16 mouse cellular contexts compared by ENCODE assay signal in genomic region chr2:21214322-21214721, GRCm38 (mm10). TPM values are rescaled to one million over a fixed set of nuclear protein-coding genes. Genes with fewer than 3 reads are reported as not detected.
DNase-seq lines count a peak whose midpoint lies in the region; ATAC-seq and TF ChIP-seq lines count a peak whose summit lies in the region.
"Had no signal": no experiment of that assay in that cellular context is flagged by ENCODE, and none has a peak within 500 bp of the region (broad histone marks: within the 10 kb centered on the region; RNA-seq: fewer than 3 reads in every experiment).

No protein-coding gene starts in this region.

- peak; percentile 70 for TF ChIP-seq CTCF in intestine, postnatal 0 days (IDR thresholded peaks at IDR 0.05; ENCODE audit: low read depth)
- peak; percentile 54 for TF ChIP-seq CTCF in lung, postnatal 0 days (IDR thresholded peaks at IDR 0.05)
- peak; percentile 69 for TF ChIP-seq CTCF in stomach, postnatal 0 days (IDR thresholded peaks at IDR 0.05; ENCODE audit: low read depth)

- no peak for ATAC-seq in intestine, postnatal 0 days
- no peak for ATAC-seq in intestine, embryonic 16.5 days
- no peak for ATAC-seq in lung, postnatal 0 days
- ATAC-seq in stomach, postnatal 0 days (ENCODE audit: low FRiP score, low TSS enrichment) = no peak
- ATAC-seq: activated CD4-positive, CD25-positive, alpha-beta regulatory T cell, adult 4 months had no signal

- no peaks in the 10 kb centered on the region for H3K4me1 ChIP-seq in intestine, postnatal 0 days (replicated peaks; ENCODE audit: control insufficient read depth, insufficient read depth, low read length)
- H3K4me1 ChIP-seq in intestine, embryonic 16.5 days (ENCODE audit: control insufficient read depth, insufficient read depth, low read length) = no peaks in the 10 kb centered on the region
- no peaks in the 10 kb centered on the region for H3K4me1 ChIP-seq in lung, postnatal 0 days (ENCODE audit: insufficient read depth, low read depth, low read length)
- no peaks in the 10 kb centered on the region for H3K4me1 ChIP-seq in stomach, postnatal 0 days (replicated peaks; ENCODE audit: control insufficient read depth, insufficient read depth)
- H3K4me1 ChIP-seq: heart, embryonic 12.5 days; hindbrain, embryonic 12.5 days; midbrain, embryonic 12.5 days; neural tube, embryonic 13.5 days had no signal

- H3K4me3 ChIP-seq in intestine, postnatal 0 days (ENCODE audit: low read depth, low read length) = no peak overlapping the region
- no peak overlapping the region for H3K4me3 ChIP-seq in intestine, embryonic 16.5 days (ENCODE audit: low read length)
- no peak overlapping the region for H3K4me3 ChIP-seq in lung, postnatal 0 days (ENCODE audit: low read depth, low read length)
- H3K4me3 ChIP-seq in stomach, postnatal 0 days (ENCODE audit: low read depth, low read length) = no peak overlapping the region
- H3K4me3 ChIP-seq: heart, embryonic 12.5 days; hindbrain, embryonic 12.5 days; midbrain, embryonic 12.5 days; neural tube, embryonic 13.5 days had no signal

- DNase-seq in cerebellum, postnatal 10 days = peak; percentile 42 to 59
- DNase-seq in cerebellum, postnatal 4 days (ENCODE audit: low spot score in 2 of 2) = no peak
- no peak for DNase-seq in lung, postnatal 0 days (ENCODE audit: low spot score)
- no peak for DNase-seq in lung, postnatal 4 days
- DNase-seq in stomach, postnatal 0 days (ENCODE audit: low spot score) = no peak
- no peak for DNase-seq in thymus, postnatal 36 days
- DNase-seq: kidney, adult 18-20 months; left cerebral cortex, postnatal 4 days; retina, postnatal 1 day had no signal

- TF ChIP-seq EP300 in lung, postnatal 0 days (IDR thresholded peaks at IDR 0.05) = no peak
- no peak for TF ChIP-seq EP300 in stomach, postnatal 0 days (optimal IDR thresholded peaks at IDR 0.05)

- no peak overlapping the region for H3K4me2 ChIP-seq in intestine, postnatal 0 days (replicated peaks; ENCODE audit: low read depth)
- no peak overlapping the region for H3K4me2 ChIP-seq in intestine, embryonic 16.5 days (ENCODE audit: low read depth, low read length)
- H3K4me2 ChIP-seq in lung, postnatal 0 days (replicated peaks; ENCODE audit: low read depth, low read length) = no peak overlapping the region
- no peak overlapping the region for H3K4me2 ChIP-seq in stomach, postnatal 0 days (replicated peaks; ENCODE audit: low read depth)
- H3K4me2 ChIP-seq: heart, embryonic 12.5 days; hindbrain, embryonic 12.5 days; midbrain, embryonic 12.5 days; neural tube, embryonic 13.5 days had no signal

- no peaks in the 10 kb centered on the region for H3K27me3 ChIP-seq in intestine, postnatal 0 days (replicated peaks; ENCODE audit: control insufficient read depth, insufficient read depth, low read length)
- no peaks in the 10 kb centered on the region for H3K27me3 ChIP-seq in intestine, embryonic 16.5 days (replicated peaks; ENCODE audit: control insufficient read depth, insufficient read depth, low read length)
- no peaks in the 10 kb centered on the region for H3K27me3 ChIP-seq in lung, postnatal 0 days (replicated peaks; ENCODE audit: insufficient read depth, low read length)
- H3K27me3 ChIP-seq in stomach, postnatal 0 days (ENCODE audit: control insufficient read depth, insufficient read depth, low read length) = no peaks in the 10 kb centered on the region; the same call in 1 of the 2 replicates
- H3K27me3 ChIP-seq: hindbrain, embryonic 12.5 days; midbrain, embryonic 12.5 days; neural tube, embryonic 13.5 days had no signal

- H3K27ac ChIP-seq in intestine, postnatal 0 days (ENCODE audit: low read depth, low read length) = no peak overlapping the region
- no peak overlapping the region for H3K27ac ChIP-seq in intestine, embryonic 16.5 days (ENCODE audit: low read length)
- no peak overlapping the region for H3K27ac ChIP-seq in lung, postnatal 0 days (ENCODE audit: low read length)
- H3K27ac ChIP-seq in stomach, postnatal 0 days (replicated peaks) = no peak overlapping the region
- H3K27ac ChIP-seq: hindbrain, embryonic 12.5 days; midbrain, embryonic 12.5 days; neural tube, embryonic 13.5 days had no signal

- no peaks in the 10 kb centered on the region for H3K9me3 ChIP-seq in intestine, postnatal 0 days (ENCODE audit: control insufficient read depth)
- H3K9me3 ChIP-seq in intestine, embryonic 16.5 days (ENCODE audit: control insufficient read depth, low read length) = no peaks in the 10 kb centered on the region
- H3K9me3 ChIP-seq in lung, postnatal 0 days (ENCODE audit: low read length) = no peaks in the 10 kb centered on the region
- no peaks in the 10 kb centered on the region for H3K9me3 ChIP-seq in stomach, postnatal 0 days (ENCODE audit: control insufficient read depth, low read length)
- H3K9me3 ChIP-seq: heart, embryonic 12.5 days; hindbrain, embryonic 12.5 days; midbrain, embryonic 12.5 days; neural tube, embryonic 13.5 days had no signal

- H3K36me3 ChIP-seq in intestine, postnatal 0 days (ENCODE audit: control insufficient read depth, insufficient read depth) = no peaks in the 10 kb centered on the region
- no peaks in the 10 kb centered on the region for H3K36me3 ChIP-seq in intestine, embryonic 16.5 days (ENCODE audit: control insufficient read depth, insufficient read depth, low read length)
- H3K36me3 ChIP-seq in lung, postnatal 0 days (ENCODE audit: insufficient read depth, low read length) = no peaks in the 10 kb centered on the region
- no peaks in the 10 kb centered on the region for H3K36me3 ChIP-seq in stomach, postnatal 0 days (ENCODE audit: control insufficient read depth, insufficient read depth, low read length)

- H3K9ac ChIP-seq in intestine, postnatal 0 days (ENCODE audit: low read depth, low read length) = no peak overlapping the region
- H3K9ac ChIP-seq in intestine, embryonic 16.5 days (ENCODE audit: low read depth, low read length) = no peak overlapping the region
- H3K9ac ChIP-seq in lung, postnatal 0 days (replicated peaks; ENCODE audit: low read depth) = no peak overlapping the region
- H3K9ac ChIP-seq in stomach, postnatal 0 days (ENCODE audit: low read length) = no peak overlapping the region
- H3K9ac ChIP-seq: heart, embryonic 12.5 days; hindbrain, embryonic 12.5 days; midbrain, embryonic 12.5 days; neural tube, embryonic 13.5 days had no signal

RNA-seq across cellular contexts. Expression of gene Thnsl1, which starts 8.8 kb away (rescaled TPM):
- 3.3 and 3.9 TPM in 2 replicates for polyA plus RNA-seq in intestine, postnatal 0 days (2015; fragmentation: Nextera tagmentation; extraction: Ambion mirVana)
- polyA plus RNA-seq in intestine, embryonic 16.5 days (2015; fragmentation: Nextera tagmentation; extraction: Ambion mirVana) = 6.0 and 6.3 TPM in 2 replicates
- 3.8 and 5.7 TPM in 2 replicates for polyA plus RNA-seq in lung, postnatal 0 days (2015; fragmentation: Nextera tagmentation; extraction: Ambion mirVana)
- polyA plus RNA-seq in stomach, postnatal 0 days (2015; fragmentation: Nextera tagmentation; extraction: Ambion mirVana) = 6.6 and 7.3 TPM in 2 replicates

RNA-seq across cellular contexts. Expression of gene Enkur, which starts 9.2 kb away (rescaled TPM):
- 2.8 and 3.2 TPM in 2 replicates for polyA plus RNA-seq in intestine, postnatal 0 days (2015; fragmentation: Nextera tagmentation; extraction: Ambion mirVana)
- polyA plus RNA-seq in intestine, embryonic 16.5 days (2015; fragmentation: Nextera tagmentation; extraction: Ambion mirVana) = 0.75 and 1.1 TPM in 2 replicates
- polyA plus RNA-seq in lung, postnatal 0 days (2015; fragmentation: Nextera tagmentation; extraction: Ambion mirVana) = 10.2 and 12.5 TPM in 2 replicates
- polyA plus RNA-seq in stomach, postnatal 0 days (2015; fragmentation: Nextera tagmentation; extraction: Ambion mirVana) = 2.5 and 2.8 TPM in 2 replicates
- polyA plus RNA-seq: activated CD4-positive, CD25-positive, alpha-beta regulatory T cell, adult 4 months had no signal

Comparison
In these comparisons a context has a peak if more than half of its experiments do, and no peak if none do; other contexts are left out.
1. DNase-seq: peak in cerebellum, postnatal 10 days (2 of 2); none in cerebellum, postnatal 4 days (0 of 2), lung, postnatal 0 days (single experiment), lung, postnatal 4 days (0 of 2), stomach, postnatal 0 days (single experiment) and thymus, postnatal 36 days (0 of 2).
2. Peak in every context shown above with its lines, with median percentiles within 50 percentile points of each other: CTCF ChIP-seq.